Mouse (Mus musculus): Measurements from ENCODE around the gene Pmpcb. TPM values are rescaled to one million over a fixed set of nuclear protein-coding genes. Genes with fewer than 3 reads are reported as not detected.

The Pmpcb gene
- total RNA-seq, 2 experiments from 2014 or later, result 224 TPM

GRCm38 (mm10) chr5:21787186-21788105, 50.5 kb downstream of the Pmpcb start:
- intact Hi-C loops (cut with DNase I), result loop anchor here (10.0 kb wide), 1 partner anchor 727 kb away; no protein-coding TSS in a partner anchor
- no peak for DNase-seq

GRCm38 (mm10) chr5:21789061-21789460, 52.1 kb downstream of the Pmpcb start:
- DNase-seq, result no peak

GRCm38 (mm10) chr5:21792166-21792565, 55.2 kb downstream of the Pmpcb start:
- DNase-seq, result no peak
- intact Hi-C loops (cut with DNase I), result no loop called here

More at GRCm38 (mm10) chr5:21789061-21789460, 52.1 kb downstream of the Pmpcb start:
- intact Hi-C loops (cut with DNase I), result loop anchor here (10.0 kb wide), 1 partner anchor 726 kb away; no protein-coding TSS in a partner anchor

GRCm38 (mm10) chr5:21802907-21803306, 66.0 kb downstream of the Pmpcb start:
- intact Hi-C loops (cut with DNase I), result no loop called here

GRCm38 (mm10) chr5:21803691-21804188, 66.8 kb downstream of the Pmpcb start:
- DNase-seq, result no peak

More at GRCm38 (mm10) chr5:21802907-21803306, 66.0 kb downstream of the Pmpcb start:
- no peak for DNase-seq

GRCm38 (mm10) chr5:21804837-21805236, 67.9 kb downstream of the Pmpcb start:
- DNase-seq, result no peak
- intact Hi-C loops (cut with DNase I), result no loop called here

More at GRCm38 (mm10) chr5:21803691-21804188, 66.8 kb downstream of the Pmpcb start:
- intact Hi-C loops (cut with DNase I), result no loop called here

Other genes with a start within 250 kb of the Pmpcb start
- 10 to 100 TPM; 13.4 to 14.7 TPM for gene Lrrc17, start 193.6 kb upstream of the Pmpcb start, total RNA-seq (2021)
- under 1 TPM; 0.10 TPM for gene Fbxl13, start 91.5 kb upstream of the Pmpcb start, total RNA-seq (2021)
- gene Armc10, start 91.3 kb upstream of the Pmpcb start, total RNA-seq (2021), result 10 to 100 TPM; 14.6 to 15.3 TPM
- gene Napepld, start 35.7 kb upstream of the Pmpcb start, total RNA-seq (2021), result 1 to 10 TPM; 5.4 to 5.7 TPM
- gene Dnajc2, start 48.1 kb downstream of the Pmpcb start, total RNA-seq (2021), result 10 to 100 TPM; 18.2 to 20.8 TPM
- 100 to 1,000 TPM in 1 of 2 experiments, 10 to 100 TPM in 1; 98.9 to 101 TPM for gene Psmc2, start 48.1 kb downstream of the Pmpcb start, total RNA-seq (2021)
- not detected for gene Slc26a5, start 128.5 kb downstream of the Pmpcb start, total RNA-seq (2021)